Mouse (Mus musculus) CH12.LX (cell line): Measurements from ENCODE around the gene Ttll6. TPM values are rescaled to one million over a fixed set of nuclear protein-coding genes. Genes with fewer than 3 reads are reported as not detected.

ENCODE experiments used
- DNase-seq: peaks from one replicate; pipeline ENCODE4 v3.0.0-alpha.2; 2013; ENCODE audit errors: extremely low read depth
- H3K27ac ChIP-seq: 2 replicates; pipeline ENCODE4 v1.5.1; 2012; ENCODE audit warnings: low read depth, mild to moderate bottlenecking, control low read depth, moderate library complexity; ENCODE audit not compliant: insufficient read depth
- H3K27me3 ChIP-seq: replicated peaks from 2 replicates; pipeline ENCODE3; 2012; ENCODE audit warnings: inconsistent platforms
- H3K36me3 ChIP-seq, 2 experiments: replicated peaks in 1 of 2; 2 replicates each; pipeline versions ENCODE3 to v1.6.1; 2012; ENCODE audit warnings: inconsistent platforms in 1 of 2, low read length in 1 of 2, mild to moderate bottlenecking in 1 of 2, mixed read lengths in 1 of 2, moderate library complexity in 1 of 2; ENCODE audit not compliant: control insufficient read depth in 1 of 2, insufficient read depth in 1 of 2
- H3K4me1 ChIP-seq, 2 experiments: 2 replicates each; pipeline ENCODE4 v1.6.1; 2012; ENCODE audit warnings: inconsistent platforms in 1 of 2, moderate library complexity in 1 of 2; ENCODE audit not compliant: insufficient read depth in 2 of 2, control insufficient read depth in 1 of 2
- H3K4me2 ChIP-seq: 2 replicates; pipeline ENCODE4 v1.6.1; 2012; ENCODE audit warnings: low read depth, mild to moderate bottlenecking, control low read depth; ENCODE audit not compliant: poor library complexity, insufficient read depth, severe bottlenecking
- H3K4me3 ChIP-seq, 3 experiments: fragments of 150-350 bp in 1 of 3; sonication (generic) in 1 of 3; replicated peaks in 1 of 3; 2 replicates each; pipeline versions ENCODE3 to v1.5.1; 2011 to 2012; ENCODE audit warnings: low read depth in 2 of 3, low read length in 2 of 3, mild to moderate bottlenecking in 2 of 3, moderate library complexity in 2 of 3, control low read depth in 1 of 3, improper control_type of control experiment in 1 of 3, inconsistent platforms in 1 of 3, mixed read lengths in 1 of 3; ENCODE audit not compliant: poor library complexity in 1 of 3
- H3K79me2 ChIP-seq: replicated peaks from 2 replicates; pipeline ENCODE4 v1.6.1; 2012; ENCODE audit warnings: mild to moderate bottlenecking, moderate library complexity; ENCODE audit not compliant: control insufficient read depth, poor library complexity, insufficient read depth, severe bottlenecking; ENCODE audit errors: extremely low read depth
- H3K9ac ChIP-seq: 2 replicates; pipeline ENCODE4 v1.6.1; 2012; ENCODE audit warnings: low read depth, mild to moderate bottlenecking, control low read depth, moderate library complexity; ENCODE audit not compliant: insufficient read depth
- H3K9me3 ChIP-seq: replicated peaks from 2 replicates; pipeline ENCODE3; 2012; ENCODE audit warnings: low read length, inconsistent platforms, mixed read lengths
- CHD2 ChIP-seq: IDR thresholded peaks from 2 replicates; pipeline ENCODE4 v1.6.1; 2011; ENCODE audit warnings: low read length, improper control_type of control experiment
- ETS1 ChIP-seq: conservative IDR thresholded peaks from 2 replicates; pipeline ENCODE4 v1.6.1; 2012; ENCODE audit warnings: low read depth, mild to moderate bottlenecking, inconsistent platforms, low read length, improper control_type of control experiment, moderate library complexity
- NRF1 ChIP-seq: IDR thresholded peaks from 2 replicates; pipeline ENCODE4 v1.6.1; 2014; ENCODE audit warnings: low read depth, mild to moderate bottlenecking, inconsistent platforms, low read length, improper control_type of control experiment, moderate library complexity
- TBP ChIP-seq: conservative IDR thresholded peaks from 2 replicates; pipeline ENCODE4 v1.6.1; 2011; ENCODE audit warnings: low read depth, low read length, improper control_type of control experiment
- TCF12 ChIP-seq: IDR thresholded peaks from 2 replicates; pipeline ENCODE4 v1.6.1; 2014; ENCODE audit warnings: low read depth, mild to moderate bottlenecking, inconsistent platforms, low read length, improper control_type of control experiment
- USF1 ChIP-seq: IDR thresholded peaks from 2 replicates; pipeline ENCODE4 v1.6.1; 2014; ENCODE audit warnings: low read depth, mild to moderate bottlenecking, inconsistent platforms, low read length, improper control_type of control experiment
- ZKSCAN1 ChIP-seq: IDR thresholded peaks from 2 replicates; pipeline ENCODE4 v1.6.1; 2012; ENCODE audit warnings: low read depth, inconsistent platforms, low read length, improper control_type of control experiment, borderline replicate concordance
- ZNF384 ChIP-seq: IDR thresholded peaks from 2 replicates; pipeline ENCODE4 v1.6.1; 2012; ENCODE audit warnings: low read depth, low read length, improper control_type of control experiment, inconsistent platforms
- dilution Hi-C: fragments of 300-500 bp; cut with MboI; formaldehyde crosslinking; loops from 2 replicates; pipeline ENCODE4 v1.14.3; 2020; ENCODE audit warnings: low sequenced_read_pairs; ENCODE audit not compliant: extremely low pct_unique_long_range_greater_than_20kb, extremely low pct_ligation_motif_present
- in situ Hi-C: fragments of 300-500 bp; cut with MboI; formaldehyde crosslinking; loops from 3 replicates; pipeline ENCODE4 v1.14.3; 2019; ENCODE audit warnings: low sequenced_read_pairs, low pct_ligation_motif_present, low pct_unique_long_range_greater_than_20kb, mixed read lengths
- polyA plus RNA-seq: library from polyadenylated mRNA; unstranded; fragments of >175 nt; gene quantifications from 2 replicates; pipeline ENCODE4 v1.2.1, GENCODE M21; 2012; ENCODE audit warnings: low read depth; ENCODE audit not compliant: insufficient read length
- total RNA-seq, 2 experiments: library from RNA; depleted of rRNA; stranded (reverse); fragments of 300-350 nt in 1 of 2; fragments of >200 nt in 1 of 2; gene quantifications; 2 replicates each; pipeline ENCODE4 v1.2.3; 2012 to 2014

Ttll6 gene
- total and polyA plus RNA-seq, 3 experiments: 0.09 TPM; not detected in 2

- H3K4me3 ChIP-seq: no peak overlapping the region
- H3K4me2 ChIP-seq: no peak overlapping the region
- no peaks in the 10 kb centered on the region for H3K36me3 ChIP-seq
- in situ Hi-C loops: no loop called here
- no peaks in the 10 kb centered on the region for H3K79me2 ChIP-seq
- no peak overlapping the region for H3K9ac ChIP-seq
- TF ChIP-seq USF1: no peak
- TF ChIP-seq CHD2: no peak
- TF ChIP-seq NRF1: no peak
- TF ChIP-seq TBP: no peak
- TF ChIP-seq, all 38 proteins: peak for 0
- no peaks in the 10 kb centered on the region; a peak in 1 of 4 replicates for H3K4me1 ChIP-seq
- H3K27ac ChIP-seq: no peak overlapping the region
- dilution Hi-C loops: no loop called here
- no peak for DNase-seq
- H3K9me3 ChIP-seq: peaks cover 4% of the 10 kb centered on the region
- peaks cover 76% of the 10 kb centered on the region for H3K27me3 ChIP-seq
These were observed 45.4 kb downstream of the Ttll6 start for GRCm38 (mm10) chr11:96178911-96179503.

GRCm38 (mm10) chr11:96181061-96181460 is 47.5 kb downstream of the Ttll6 start:
- Histone ChIP-seq H3K4me3 (no peak overlapping the region), H3K36me3 (no peaks in the 10 kb centered on the region), H3K9me3 (peaks cover 4% of the 10 kb centered on the region), H3K27me3 (peaks cover 69% of the 10 kb centered on the region), H3K4me1 (peaks cover 0 to 4% of the 10 kb centered on the region in 2 experiments; a peak in 2 of 4 replicates), H3K27ac (no peak overlapping the region), H3K4me2 (no peak overlapping the region), H3K9ac (no peak overlapping the region), H3K79me2 (no peaks in the 10 kb centered on the region)
- TF ChIP-seq TCF12 (no peak), ETS1 (no peak)
- no peak for DNase-seq
- dilution Hi-C loops: no loop called here
- in situ Hi-C loops: no loop called here

- dilution Hi-C loops: no loop called here
- Histone ChIP-seq H3K4me1 (peaks cover 0 to 8% of the 10 kb centered on the region in 2 experiments; a peak in 1 of 4 replicates), H3K4me3 (no peak overlapping the region), H3K9me3 (peaks cover 4% of the 10 kb centered on the region), H3K9ac (no peak overlapping the region), H3K27me3 (peaks cover 46% of the 10 kb centered on the region), H3K4me2 (no peak overlapping the region), H3K27ac (no peak overlapping the region)
- in situ Hi-C loops: no loop called here
- no peak for DNase-seq
- TF ChIP-seq ZNF384: peak; percentile 51; the same call in 1 of the 2 replicates
- no peak for TF ChIP-seq ZKSCAN1
- TF ChIP-seq, all 38 proteins: peak for 1
- Histone ChIP-seq H3K36me3 (no peaks in the 10 kb centered on the region), H3K79me2 (no peaks in the 10 kb centered on the region)
These were observed 50.6 kb downstream of the Ttll6 start for GRCm38 (mm10) chr11:96184233-96184632.
